Mouse (Mus musculus) ES-Bruce4 (cell line): ENCODE results near the gene Methig1. TPM values are rescaled to one million over a fixed set of nuclear protein-coding genes. Genes with fewer than 3 reads are reported as not detected.

ENCODE experiments used
- H3K27ac ChIP-seq: 2 replicates; pipeline ENCODE4 v1.5.1; 2012; ENCODE audit warnings: low read length, inconsistent platforms; ENCODE audit not compliant: insufficient read depth
- H3K27me3 ChIP-seq: 2 replicates; pipeline ENCODE4 v1.6.1; 2012; ENCODE audit warnings: mild to moderate bottlenecking, low read length, inconsistent platforms; ENCODE audit not compliant: control insufficient read depth, poor library complexity, insufficient read depth, severe bottlenecking
- H3K36me3 ChIP-seq: 2 replicates; pipeline ENCODE4 v1.6.1; 2012; ENCODE audit warnings: inconsistent platforms, mild to moderate bottlenecking, low read length, moderate library complexity; ENCODE audit not compliant: control insufficient read depth, poor library complexity, insufficient read depth, severe bottlenecking
- H3K4me1 ChIP-seq: one replicate; pipeline ENCODE4 v1.8.1; 2011; ENCODE audit warnings: low read length; ENCODE audit not compliant: control insufficient read depth, insufficient read depth
- H3K4me3 ChIP-seq: 2 replicates; pipeline ENCODE4 v1.5.1; 2011; ENCODE audit warnings: low read depth, mild to moderate bottlenecking, low read length
- H3K9ac ChIP-seq: 2 replicates; pipeline ENCODE4 v1.6.1; 2012; ENCODE audit warnings: low read depth, mild to moderate bottlenecking, inconsistent platforms; ENCODE audit not compliant: poor library complexity, severe bottlenecking
- H3K9me3 ChIP-seq: replicated peaks from 2 replicates; pipeline ENCODE4 v1.6.1; 2012; ENCODE audit warnings: mild to moderate bottlenecking, low read length, inconsistent platforms; ENCODE audit not compliant: control insufficient read depth, poor library complexity, insufficient read depth, severe bottlenecking
- CTCF ChIP-seq: IDR thresholded peaks from one replicate; pipeline ENCODE4 v1.8.1; 2011; ENCODE audit warnings: low read depth, low read length
- EP300 ChIP-seq: IDR thresholded peaks from 2 replicates; pipeline ENCODE4 v1.6.1; 2011; ENCODE audit warnings: low read depth, low read length; ENCODE audit not compliant: insufficient read depth
- POLR2A ChIP-seq: IDR thresholded peaks from one replicate; pipeline ENCODE4 v1.8.1; 2011; ENCODE audit warnings: low read length; ENCODE audit not compliant: insufficient read depth
- polyA plus RNA-seq: library from polyadenylated mRNA; stranded (reverse); fragments of >200 nt; gene quantifications from 2 replicates; pipeline ENCODE4 v1.2.4, GENCODE M21; 2011; ENCODE audit warnings: low read depth; ENCODE audit not compliant: missing spikeins, insufficient read depth, insufficient read length

Methig1 gene
- polyA plus RNA-seq, 1 experiment: not detected

DNA sequence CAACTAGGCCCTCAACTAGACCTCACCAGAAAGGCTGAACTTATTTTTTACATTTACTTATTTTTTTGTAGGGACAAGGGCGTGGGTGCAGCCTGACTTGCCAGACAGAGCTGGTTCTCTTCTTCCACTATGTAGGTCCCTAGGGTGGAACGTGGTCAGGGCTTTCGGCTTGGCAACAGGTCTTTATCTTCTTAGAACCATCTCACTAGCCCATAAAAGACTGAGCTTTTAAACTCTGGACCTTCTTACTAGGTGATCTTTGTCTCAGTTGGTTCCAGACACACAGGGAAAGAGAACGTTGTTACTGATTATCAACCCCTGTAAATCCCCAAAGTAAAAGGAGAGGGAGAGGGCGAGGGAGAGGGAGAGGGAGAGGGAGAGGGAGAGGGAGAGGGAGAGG lies 60.4 kb downstream of the Methig1 start:
- Histone ChIP-seq H3K9me3 (no peaks in the 10 kb centered on the region), H3K9ac (no peak overlapping the region), H3K27ac (no peak overlapping the region), H3K27me3 (no peaks in the 10 kb centered on the region), H3K36me3 (no peaks in the 10 kb centered on the region), H3K4me1 (peaks cover 2% of the 10 kb centered on the region), H3K4me3 (no peak overlapping the region)
- no peak for TF ChIP-seq CTCF

DNA sequence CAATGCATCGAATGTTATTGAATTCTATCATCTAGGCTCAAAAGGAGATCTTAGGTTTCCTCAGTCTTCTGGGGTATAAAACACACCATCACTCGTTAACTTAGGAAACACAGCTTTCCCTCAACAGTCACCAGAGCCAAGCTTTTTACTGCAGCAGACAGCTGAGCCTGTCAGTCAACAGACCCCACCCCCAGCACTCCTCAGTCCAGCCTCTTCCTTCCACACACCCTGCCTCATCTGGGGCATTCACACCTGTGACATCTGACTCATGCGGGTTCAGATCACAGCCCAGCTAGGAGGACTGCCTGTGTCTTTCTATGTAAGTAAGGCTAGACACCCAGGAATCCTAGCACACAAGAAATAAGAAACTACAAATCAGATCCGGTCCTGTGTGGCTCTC lies 61.1 kb downstream of the Methig1 start:
- peaks cover 2% of the 10 kb centered on the region for H3K4me1 ChIP-seq
- H3K27me3 ChIP-seq: no peaks in the 10 kb centered on the region
- H3K9me3 ChIP-seq: no peaks in the 10 kb centered on the region
- no peak for TF ChIP-seq CTCF
- no peak for TF ChIP-seq EP300
- no peak for TF ChIP-seq POLR2A
- no peak overlapping the region for H3K4me3 ChIP-seq
- no peak overlapping the region for H3K9ac ChIP-seq
- no peaks in the 10 kb centered on the region for H3K36me3 ChIP-seq
- no peak overlapping the region for H3K27ac ChIP-seq

DNA sequence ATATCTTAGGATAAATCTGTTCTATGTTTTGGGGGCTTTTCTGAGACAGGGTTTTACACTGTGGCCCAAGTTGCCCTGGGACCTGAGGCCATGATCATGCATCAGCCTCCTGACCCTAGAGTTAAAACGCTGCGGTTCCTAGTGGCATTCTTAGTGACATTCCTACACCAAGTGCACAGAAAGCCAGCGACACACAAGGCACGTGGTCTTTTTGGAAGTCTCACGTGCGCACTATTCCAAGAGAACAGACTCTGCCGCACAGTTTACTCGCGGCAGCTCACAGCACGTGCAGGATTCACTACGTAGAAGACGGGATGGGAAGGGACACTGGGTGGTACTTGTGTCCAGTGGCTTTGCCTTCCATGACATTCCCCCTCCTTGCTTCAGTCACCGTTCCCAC lies 62.0 kb downstream of the Methig1 start:
- Histone ChIP-seq H3K9me3 (no peaks in the 10 kb centered on the region), H3K9ac (no peak overlapping the region), H3K27ac (no peak overlapping the region), H3K36me3 (no peaks in the 10 kb centered on the region), H3K4me1 (peaks cover 2% of the 10 kb centered on the region), H3K27me3 (no peaks in the 10 kb centered on the region), H3K4me3 (no peak overlapping the region)
- TF ChIP-seq EP300 (no peak), POLR2A (no peak), CTCF (no peak)

DNA sequence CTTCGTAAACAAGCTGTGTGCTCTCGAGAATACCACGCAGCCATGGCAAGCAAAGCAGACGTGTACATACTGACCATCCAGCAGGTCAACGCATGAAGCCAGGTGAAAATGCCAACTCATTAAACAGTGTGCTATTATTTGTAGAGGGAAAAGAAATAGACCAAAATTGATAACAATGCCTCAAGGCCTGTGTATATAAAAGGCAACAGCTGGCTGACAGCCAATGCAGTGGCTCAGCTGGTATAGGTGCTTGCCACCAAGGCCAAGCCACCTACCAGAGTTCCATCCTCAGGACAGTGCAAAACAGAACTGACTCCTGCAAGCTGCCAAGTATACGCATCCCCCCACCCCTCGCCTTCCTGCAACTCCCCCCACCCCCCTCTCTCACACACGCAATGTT lies 62.7 kb downstream of the Methig1 start:
- no peaks in the 10 kb centered on the region for H3K9me3 ChIP-seq
- H3K4me3 ChIP-seq: no peak overlapping the region
- TF ChIP-seq POLR2A (no peak), CTCF (no peak), EP300 (no peak)

DNA sequence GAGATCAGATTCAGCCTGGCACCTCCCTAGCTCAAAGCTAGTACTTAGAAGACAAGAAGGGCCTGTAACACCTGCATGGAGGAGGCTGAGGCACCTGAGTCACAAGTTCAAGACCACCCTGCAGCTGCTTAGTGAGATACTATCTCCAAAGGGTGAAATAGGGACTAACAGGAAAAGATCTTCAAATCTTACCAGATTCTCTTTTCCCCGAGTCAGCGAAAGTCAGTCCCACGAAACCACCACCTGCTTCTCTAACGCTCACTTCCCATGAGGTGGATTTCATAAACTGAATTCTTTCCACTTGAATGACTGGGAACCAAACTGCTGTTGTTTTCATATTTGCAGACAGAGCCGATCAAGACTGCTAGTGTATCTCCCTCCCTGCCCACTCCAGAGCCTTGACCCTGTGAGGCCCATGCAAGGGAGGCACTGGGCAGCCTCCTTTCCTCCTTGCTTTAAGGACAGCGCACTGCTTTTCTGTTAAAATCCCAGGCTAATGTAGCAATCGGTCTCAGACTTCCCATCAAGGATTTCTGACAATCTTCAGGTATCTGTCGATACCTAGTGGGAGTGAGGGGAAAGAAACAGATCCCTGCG lies 65.0 kb downstream of the Methig1 start:
- Histone ChIP-seq H3K9ac (no peak overlapping the region), H3K27me3 (no peaks in the 10 kb centered on the region), H3K4me1 (peaks cover 2% of the 10 kb centered on the region), H3K27ac (no peak overlapping the region), H3K36me3 (no peaks in the 10 kb centered on the region), H3K9me3 (no peaks in the 10 kb centered on the region), H3K4me3 (no peak overlapping the region)
- TF ChIP-seq CTCF (no peak), POLR2A (no peak), EP300 (no peak)

More for the DNA sequence above, 62.7 kb downstream of the Methig1 start:
- Histone ChIP-seq H3K27me3 (no peaks in the 10 kb centered on the region), H3K9ac (no peak overlapping the region), H3K27ac (no peak overlapping the region), H3K36me3 (no peaks in the 10 kb centered on the region), H3K4me1 (peaks cover 2% of the 10 kb centered on the region)

DNA sequence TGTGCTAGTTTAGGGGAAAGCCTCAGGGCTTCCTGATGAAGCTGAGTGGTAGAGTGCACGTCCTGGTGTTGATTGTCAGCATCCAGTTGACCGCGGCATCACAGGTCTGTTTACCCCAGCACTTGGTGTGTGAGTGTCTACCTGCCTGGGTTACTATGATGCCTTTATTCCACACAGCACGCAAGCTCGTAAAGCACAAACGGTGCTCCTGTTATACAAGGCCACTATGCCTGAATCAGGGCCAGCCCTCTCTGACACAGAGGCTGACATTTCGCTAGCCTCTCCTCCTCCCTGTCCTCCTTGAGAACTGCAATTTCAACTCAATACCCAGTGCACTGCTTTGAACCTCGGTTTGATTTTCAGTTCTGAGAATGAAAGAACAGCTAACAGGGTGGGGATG lies 66.4 kb downstream of the Methig1 start:
- TF ChIP-seq CTCF: no peak
- TF ChIP-seq POLR2A: no peak
- TF ChIP-seq EP300: no peak
- Histone ChIP-seq H3K9ac (no peak overlapping the region), H3K9me3 (no peaks in the 10 kb centered on the region), H3K27ac (no peak overlapping the region), H3K4me1 (no peaks in the 10 kb centered on the region), H3K36me3 (no peaks in the 10 kb centered on the region), H3K4me3 (no peak overlapping the region), H3K27me3 (no peaks in the 10 kb centered on the region)
